In the genomic region with DNA sequence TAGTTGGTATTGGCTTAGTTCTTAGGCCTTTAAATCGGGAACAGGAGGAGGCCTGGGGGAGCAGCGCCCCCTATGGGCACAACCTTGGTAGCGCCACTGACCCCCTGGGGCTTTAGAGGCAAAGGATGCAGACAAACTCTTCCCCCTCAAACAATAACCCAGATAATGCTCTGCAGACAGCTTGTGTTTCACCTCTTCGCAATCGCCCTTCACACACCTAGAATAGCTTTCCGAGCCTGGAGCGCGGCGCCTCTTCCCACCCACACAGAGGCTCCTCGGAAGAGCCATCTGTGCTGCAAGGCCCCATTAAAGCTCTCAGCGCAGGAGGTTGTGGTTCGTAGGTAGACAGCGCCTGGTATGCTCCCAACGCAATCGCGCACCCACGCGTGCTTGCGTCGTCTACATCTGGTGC, we compare ENCODE assay signal across 10 mouse cellular contexts. TPM values are rescaled to one million over a fixed set of nuclear protein-coding genes. Genes with fewer than 3 reads are reported as not detected.
DNase-seq lines count a peak whose midpoint lies in the region; ATAC-seq and TF ChIP-seq lines count a peak whose summit lies in the region.
"Had no signal": no experiment of that assay in that cellular context is flagged by ENCODE, and none has a peak within 500 bp of the region (broad histone marks: within the 10 kb centered on the region; RNA-seq: fewer than 3 reads in every experiment).

No protein-coding gene starts in this region.

- no peaks in the 10 kb centered on the region for H3K36me3 ChIP-seq in MEL (ENCODE audit: control insufficient read depth in 1 of 2, insufficient read depth in 2 of 2, low read length in 2 of 2)
- H3K36me3 ChIP-seq in midbrain, embryonic 15.5 days (replicated peaks), result no peaks in the 10 kb centered on the region
- H3K36me3 ChIP-seq in heart, embryonic 11.5 days (ENCODE audit: control insufficient read depth, insufficient read depth, low read length), result no peaks in the 10 kb centered on the region
- H3K36me3 ChIP-seq: neural tube, embryonic 13.5 days had no signal

- H3K9ac ChIP-seq in MEL (ENCODE audit: control insufficient read depth, low read depth, low read length, poor library complexity, severe bottlenecking), result no peak overlapping the region
- no peak overlapping the region for H3K9ac ChIP-seq in midbrain, embryonic 15.5 days
- no peak overlapping the region for H3K9ac ChIP-seq in heart, embryonic 11.5 days (ENCODE audit: low read depth, low read length)
- H3K9ac ChIP-seq: neural tube, embryonic 13.5 days had no signal

- H3K4me2 ChIP-seq in midbrain, embryonic 15.5 days, result no peak overlapping the region
- no peak overlapping the region for H3K4me2 ChIP-seq in heart, embryonic 11.5 days
- H3K4me2 ChIP-seq: neural tube, embryonic 13.5 days had no signal

- H3K4me3 ChIP-seq in MEL (ENCODE audit: control insufficient read depth in 1 of 2, insufficient read depth in 1 of 2, low read depth in 2 of 2, low read length in 2 of 2), result no peak overlapping the region
- H3K4me3 ChIP-seq in olfactory bulb, adult 2 months (ENCODE audit: insufficient read depth, low read depth, low read length), result no peak overlapping the region
- no peak overlapping the region for H3K4me3 ChIP-seq in midbrain, embryonic 15.5 days
- no peak overlapping the region for H3K4me3 ChIP-seq in heart, embryonic 11.5 days (ENCODE audit: low read depth, low read length)
- H3K4me3 ChIP-seq: limb, embryonic 10.5 days; neural tube, embryonic 13.5 days had no signal

- no peak for TF ChIP-seq EP300 in MEL (IDR thresholded peaks at IDR 0.05; ENCODE audit: low read depth in 1 of 2, low read length in 2 of 2)

- peak; percentile 36 for TF ChIP-seq RAD21 in MEL (IDR thresholded peaks at IDR 0.05; ENCODE audit: low read depth, low read length)

- H3K27me3 ChIP-seq in MEL (ENCODE audit: control insufficient read depth in 1 of 2, insufficient read depth in 2 of 2, low read length in 2 of 2), result no peaks in the 10 kb centered on the region
- H3K27me3 ChIP-seq in midbrain, embryonic 15.5 days (replicated peaks), result no peaks in the 10 kb centered on the region
- H3K27me3 ChIP-seq in heart, embryonic 11.5 days (ENCODE audit: control insufficient read depth, insufficient read depth, low read length), result no peaks in the 10 kb centered on the region
- H3K27me3 ChIP-seq: neural tube, embryonic 13.5 days had no signal

- TF ChIP-seq CTCF in MEL (IDR thresholded peaks at IDR 0.05 in 2 of 3, conservative IDR thresholded peaks at IDR 0.05 in 1 of 3; ENCODE audit: control insufficient read depth in 1 of 3, insufficient read depth in 1 of 3, low read depth in 2 of 3, low read length in 3 of 3, poor library complexity in 1 of 3, severe bottlenecking in 1 of 3), result peak; percentile 67 to 82 (median 77)
- peak; percentile 70; the same call in 1 of the 2 replicates for TF ChIP-seq CTCF in olfactory bulb, adult 2 months (IDR thresholded peaks at IDR 0.05; ENCODE audit: insufficient read depth, low read depth, low read length)

- peaks cover 13% of the 10 kb centered on the region for H3K79me2 ChIP-seq in MEL (ENCODE audit: control insufficient read depth, insufficient read depth, low read length, poor library complexity)

- 51% methylated on average over 20 of the region's 20 CpGs for WGBS in olfactory bulb, adult 2 months
- 77% methylated on average over 20 of the region's 20 CpGs for WGBS in midbrain, embryonic 15.5 days
- WGBS in heart, embryonic 11.5 days (ENCODE audit: insufficient replicate concordance), result 68% methylated on average over 20 of the region's 20 CpGs

- no peak overlapping the region for H3K27ac ChIP-seq in MEL (ENCODE audit: control insufficient read depth, low read depth, low read length)
- H3K27ac ChIP-seq in olfactory bulb, adult 2 months (ENCODE audit: insufficient read depth, low read depth, low read length), result 0 out of 2 replicates have a peak overlapping the region, but pooled peaks have one; percentile 38
- H3K27ac ChIP-seq in midbrain, embryonic 15.5 days, result no peak overlapping the region
- no peak overlapping the region for H3K27ac ChIP-seq in heart, embryonic 11.5 days (ENCODE audit: low read depth, low read length)
- H3K27ac ChIP-seq: limb, embryonic 10.5 days; neural tube, embryonic 13.5 days had no signal

- peak; percentile 78 for DNase-seq in left cerebral cortex, adult 11 months (ENCODE audit: low spot score)
- no peak for DNase-seq in left cerebral cortex, postnatal 4 days
- DNase-seq in MEL (ENCODE audit: low read depth, low spot score), result peak; percentile 51
- peak; percentile 70 for DNase-seq in cerebellum, postnatal 36 days
- no peak for DNase-seq in gastrocnemius, adult 18-20 months (ENCODE audit: low spot score)

- intact Hi-C loops in left cerebral cortex, postnatal 4 days (cut with DNase I), result loop anchor here (5.0 kb wide), 1 partner anchor 123 kb away; no protein-coding TSS in a partner anchor

- peaks cover 3 to 5% of the 10 kb centered on the region in 2 experiments; a peak in 1 of 4 replicates for H3K4me1 ChIP-seq in MEL (ENCODE audit: control insufficient read depth in 1 of 2, insufficient read depth in 2 of 2, low read length in 2 of 2)
- H3K4me1 ChIP-seq in olfactory bulb, adult 2 months (ENCODE audit: control insufficient read depth, insufficient read depth, low read length), result peaks cover 40% of the 10 kb centered on the region
- peaks cover 27% of the 10 kb centered on the region for H3K4me1 ChIP-seq in midbrain, embryonic 15.5 days
- H3K4me1 ChIP-seq in heart, embryonic 11.5 days (ENCODE audit: control insufficient read depth, insufficient read depth, low read length), result peaks cover 15% of the 10 kb centered on the region

- ATAC-seq in midbrain, embryonic 15.5 days (replicated peaks), result no peak
- ATAC-seq in heart, embryonic 11.5 days (replicated peaks; ENCODE audit: insufficient number of reproducible peaks, low FRiP score, low TSS enrichment), result no peak

- no peak for TF ChIP-seq POLR2A in MEL (IDR thresholded peaks at IDR 0.05; ENCODE audit: control insufficient read depth in 1 of 2, insufficient read depth in 1 of 2, low read depth in 1 of 2, low read length in 2 of 2, poor library complexity in 1 of 2)
- TF ChIP-seq POLR2A in olfactory bulb, adult 2 months (IDR thresholded peaks at IDR 0.05; ENCODE audit: insufficient read depth, low read depth, low read length), result no peak

- H3K9me3 ChIP-seq in MEL (replicated peaks; ENCODE audit: insufficient read depth, low read length), result no peaks in the 10 kb centered on the region
- no peaks in the 10 kb centered on the region for H3K9me3 ChIP-seq in midbrain, embryonic 15.5 days
- H3K9me3 ChIP-seq in heart, embryonic 11.5 days (replicated peaks; ENCODE audit: control insufficient read depth, low read length), result no peaks in the 10 kb centered on the region
- H3K9me3 ChIP-seq: limb, embryonic 10.5 days; neural tube, embryonic 13.5 days had no signal

TF ChIP-seq in MEL, 35 proteins besides CTCF, POLR2A, EP300 and RAD21 (continues in another document):
- no peak for TF ChIP-seq RCOR1 (IDR thresholded peaks at IDR 0.05; ENCODE audit: low read depth, low read length)
- no peak for TF ChIP-seq ZC3H11A (IDR thresholded peaks at IDR 0.05; ENCODE audit: low read depth, low read length)
- no peak for TF ChIP-seq MXI1 (IDR thresholded peaks at IDR 0.05; ENCODE audit: low read depth, low read length)
- TF ChIP-seq UBTF (IDR thresholded peaks at IDR 0.05; ENCODE audit: borderline replicate concordance, insufficient read depth, low read depth, low read length), result no peak

RNA-seq across cellular contexts. Expression of gene Rps10, which starts 2.5 kb away (rescaled TPM):
- total RNA-seq in left cerebral cortex, postnatal 4 days (2021), result 100 to 1,000 TPM; 695 to 751 TPM
- total RNA-seq in MEL (2012; rRNA removed), result 3,087 and 3,166 TPM in 2 replicates
- 1,000 to 10,000 TPM; 3,057 to 3,899 TPM for polyA plus RNA-seq in MEL (2012; ENCODE audit: insufficient read depth in 1 of 2, insufficient read length in 2 of 2, low read depth in 1 of 2, low replicate concordance in 2 of 2, missing spikeins in 1 of 2)
- polyA plus RNA-seq in olfactory bulb, adult 2 months (2012; ENCODE audit: insufficient read depth, insufficient read length, low replicate concordance, missing spikeins), result 934 TPM in 1 of 2 replicates, not detected in the other
- 417 and 421 TPM in 2 replicates for polyA plus RNA-seq in midbrain, embryonic 15.5 days (2015; fragmentation: Nextera tagmentation; extraction: Ambion mirVana)
- total RNA-seq in gastrocnemius, adult 18-20 months (2021), result 100 to 1,000 TPM; 400 to 411 TPM
- 659 and 724 TPM in 2 replicates for polyA plus RNA-seq in heart, embryonic 11.5 days (2014; fragmentation: Nextera tagmentation; extraction: Ambion mirVana)

RNA-seq across cellular contexts. Expression of gene RPS10-NUDT3, which starts 3.9 kb away (rescaled TPM):
- total RNA-seq in left cerebral cortex, postnatal 4 days (2021), result not detected
- total RNA-seq in MEL (2012; rRNA removed), result not detected in 2 replicates
- 10 to 100 TPM in 1 of 2 experiments, not detected in 1; 37.3 TPM for polyA plus RNA-seq in MEL (2012; ENCODE audit: insufficient read depth in 1 of 2, insufficient read length in 2 of 2, low read depth in 1 of 2, low replicate concordance in 2 of 2, missing spikeins in 1 of 2)
- polyA plus RNA-seq in olfactory bulb, adult 2 months (2012; ENCODE audit: insufficient read depth, insufficient read length, low replicate concordance, missing spikeins), result not detected in 2 replicates
- polyA plus RNA-seq in midbrain, embryonic 15.5 days (2015; fragmentation: Nextera tagmentation; extraction: Ambion mirVana), result not detected in 2 replicates
- 1 to 10 TPM in 1 of 2 experiments, not detected in 1; 1.5 TPM for total RNA-seq in gastrocnemius, adult 18-20 months (2021)
- polyA plus RNA-seq in heart, embryonic 11.5 days (2014; fragmentation: Nextera tagmentation; extraction: Ambion mirVana), result not detected in 2 replicates
- polyA plus RNA-seq: limb, embryonic 10.5 days; neural tube, embryonic 13.5 days had no signal

RNA-seq across cellular contexts. Expression of gene Nudt3, which starts 15.6 kb away (rescaled TPM):
- 100 to 1,000 TPM; 506 to 527 TPM for total RNA-seq in left cerebral cortex, postnatal 4 days (2021)
- total RNA-seq in MEL (2012; rRNA removed), result 93.8 and 96.5 TPM in 2 replicates
- 100 to 1,000 TPM in 1 of 2 experiments, 10 to 100 TPM in 1; 97.0 to 258 TPM for polyA plus RNA-seq in MEL (2012; ENCODE audit: insufficient read depth in 1 of 2, insufficient read length in 2 of 2, low read depth in 1 of 2, low replicate concordance in 2 of 2, missing spikeins in 1 of 2)
- 554 TPM in 1 of 2 replicates, not detected in the other for polyA plus RNA-seq in olfactory bulb, adult 2 months (2012; ENCODE audit: insufficient read depth, insufficient read length, low replicate concordance, missing spikeins)
- polyA plus RNA-seq in midbrain, embryonic 15.5 days (2015; fragmentation: Nextera tagmentation; extraction: Ambion mirVana), result 251 and 274 TPM in 2 replicates
- 100 to 1,000 TPM; 249 to 272 TPM for total RNA-seq in gastrocnemius, adult 18-20 months (2021)
- polyA plus RNA-seq in heart, embryonic 11.5 days (2014; fragmentation: Nextera tagmentation; extraction: Ambion mirVana), result 38.8 and 47.4 TPM in 2 replicates

RNA-seq across cellular contexts. Expression of gene Pacsin1, which starts 16.4 kb away (rescaled TPM):
- 10 to 100 TPM; 66.7 to 77.1 TPM for total RNA-seq in left cerebral cortex, postnatal 4 days (2021)
- not detected in 2 replicates for total RNA-seq in MEL (2012; rRNA removed)
- polyA plus RNA-seq in MEL (2012; ENCODE audit: insufficient read depth in 1 of 2, insufficient read length in 2 of 2, low read depth in 1 of 2, low replicate concordance in 2 of 2, missing spikeins in 1 of 2), result under 1 TPM in 1 of 2 experiments, not detected in 1; 0.17 TPM
- 329 TPM in 1 of 2 replicates, not detected in the other for polyA plus RNA-seq in olfactory bulb, adult 2 months (2012; ENCODE audit: insufficient read depth, insufficient read length, low replicate concordance, missing spikeins)
- 55.5 and 55.7 TPM in 2 replicates for polyA plus RNA-seq in midbrain, embryonic 15.5 days (2015; fragmentation: Nextera tagmentation; extraction: Ambion mirVana)
- under 1 TPM in 1 of 2 experiments, not detected in 1; 0.33 TPM for total RNA-seq in gastrocnemius, adult 18-20 months (2021)
- polyA plus RNA-seq in heart, embryonic 11.5 days (2014; fragmentation: Nextera tagmentation; extraction: Ambion mirVana), result 2.5 and 2.9 TPM in 2 replicates

Comparison
In these comparisons a context has a peak if more than half of its experiments do, and no peak if none do; other contexts are left out.
1. DNase-seq: peak in left cerebral cortex, adult 11 months (single experiment), MEL (single experiment) and cerebellum, postnatal 36 days (2 of 2); none in left cerebral cortex, postnatal 4 days (single experiment) and gastrocnemius, adult 18-20 months (single experiment).